ENCODE assay signal across 8 mouse cellular contexts in the genomic region with DNA sequence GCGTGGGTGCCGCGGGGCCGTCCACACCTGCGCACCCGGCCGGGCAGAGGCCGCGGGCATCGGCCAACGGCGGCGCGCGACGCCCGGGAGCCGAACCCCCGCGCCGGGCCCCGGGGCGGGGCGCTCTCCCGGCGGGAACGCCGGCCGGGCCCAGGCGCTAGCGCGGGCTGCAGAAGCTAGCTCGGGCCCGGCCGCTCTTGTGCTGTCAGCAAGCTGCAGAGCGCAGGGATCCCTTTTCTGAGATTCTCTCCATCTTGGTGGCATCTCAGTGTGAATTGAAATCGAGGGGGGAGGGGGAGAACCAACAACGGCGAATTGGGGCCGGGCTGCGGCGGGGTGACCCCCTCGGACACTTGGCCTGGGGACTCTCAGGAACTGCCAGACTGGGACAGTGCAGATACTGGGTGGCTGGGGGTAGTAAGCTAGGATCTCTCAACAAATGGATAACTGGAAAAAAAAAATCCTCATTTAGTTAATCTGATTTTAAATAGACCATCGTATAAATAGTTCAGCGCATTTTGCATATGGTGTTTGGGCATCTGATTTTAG. TPM values are rescaled to one million over a fixed set of nuclear protein-coding genes. Genes with fewer than 3 reads are reported as not detected.
DNase-seq lines count a peak whose midpoint lies in the region; ATAC-seq lines count a peak whose summit lies in the region.

No protein-coding gene starts in this region.

- H3K36me3 ChIP-seq in heart, embryonic 15.5 days = 0 out of 2 replicates have a peak, but pooled peaks cover 14% of the 10 kb centered on the region
- peaks cover 27% of the 10 kb centered on the region for H3K36me3 ChIP-seq in limb, embryonic 10.5 days
- H3K36me3 ChIP-seq in midbrain, embryonic 11.5 days (ENCODE audit: control insufficient read depth, insufficient read depth, low read length) = no peaks in the 10 kb centered on the region

- peak overlapping the region; percentile 99 for H3K27ac ChIP-seq in heart, embryonic 15.5 days
- peak overlapping the region; percentile 96 for H3K27ac ChIP-seq in limb, embryonic 10.5 days
- peak overlapping the region; percentile 87 for H3K27ac ChIP-seq in midbrain, embryonic 11.5 days (ENCODE audit: low read depth, low read length)

- peak overlapping the region; percentile 93 for H3K9ac ChIP-seq in heart, embryonic 15.5 days
- peak overlapping the region; percentile 97 for H3K9ac ChIP-seq in midbrain, embryonic 11.5 days (ENCODE audit: low read length)

- H3K4me1 ChIP-seq in heart, embryonic 15.5 days (replicated peaks) = peaks cover 29% of the 10 kb centered on the region
- peaks cover 13% of the 10 kb centered on the region for H3K4me1 ChIP-seq in limb, embryonic 10.5 days
- peaks cover 17% of the 10 kb centered on the region for H3K4me1 ChIP-seq in midbrain, embryonic 11.5 days (ENCODE audit: control insufficient read depth, insufficient read depth, low read length)

- no peaks in the 10 kb centered on the region for H3K27me3 ChIP-seq in heart, embryonic 15.5 days
- H3K27me3 ChIP-seq in limb, embryonic 10.5 days (ENCODE audit: low read depth, poor library complexity, severe bottlenecking) = no peaks in the 10 kb centered on the region
- no peaks in the 10 kb centered on the region for H3K27me3 ChIP-seq in midbrain, embryonic 11.5 days (ENCODE audit: control insufficient read depth, insufficient read depth, low read length)

- peak; percentile 74 for ATAC-seq in heart, embryonic 15.5 days (replicated peaks; ENCODE audit: insufficient number of reproducible peaks, insufficient read depth, low FRiP score, low read depth)
- peak; percentile 82 for ATAC-seq in midbrain, embryonic 11.5 days (ENCODE audit: low FRiP score)

- 2% methylated on average over 44 of the region's 45 CpGs for WGBS in heart, embryonic 15.5 days
- 2% methylated on average over 45 of the region's 45 CpGs for WGBS in limb, embryonic 10.5 days
- 2% methylated on average over 39 of the region's 45 CpGs for WGBS in midbrain, embryonic 11.5 days

- peak overlapping the region; percentile 87 for H3K4me2 ChIP-seq in heart, embryonic 15.5 days
- H3K4me2 ChIP-seq in midbrain, embryonic 11.5 days = peak overlapping the region; percentile 92

- peak overlapping the region; percentile 91 for H3K4me3 ChIP-seq in heart, embryonic 15.5 days
- H3K4me3 ChIP-seq in limb, embryonic 10.5 days = peak overlapping the region; percentile 87
- peak overlapping the region; percentile 79 for H3K4me3 ChIP-seq in midbrain, embryonic 11.5 days (ENCODE audit: low read depth, low read length)

- H3K9me3 ChIP-seq in heart, embryonic 15.5 days (replicated peaks) = no peaks in the 10 kb centered on the region
- H3K9me3 ChIP-seq in limb, embryonic 10.5 days (replicated peaks) = no peaks in the 10 kb centered on the region
- H3K9me3 ChIP-seq in midbrain, embryonic 11.5 days (ENCODE audit: control insufficient read depth, low read length) = no peaks in the 10 kb centered on the region

- intact Hi-C loops in heart, postnatal 14 days (cut with DNase I) = loop anchor here (5.0 kb wide), 1 partner anchor 39 kb away; a partner anchor contains a TSS

- DNase-seq in heart, adult 11 months = peak; percentile 91
- DNase-seq in heart, postnatal 14 days = no peak
- peak; percentile 48 for DNase-seq in ES-CJ7 (ENCODE audit: low read depth, low spot score)
- peak; percentile 70 for DNase-seq in embryo, embryonic 9.5 days (ENCODE audit: extremely low spot score)
- peak; percentile 77 for DNase-seq in limb, embryonic 10.5 days (ENCODE audit: low spot score)
- DNase-seq in midbrain, embryonic 11.5 days (ENCODE audit: low spot score, missing footprints) = peak; percentile 95
- DNase-seq in testis, postnatal 10 days (ENCODE audit: low spot score) = peak; percentile 70

RNA-seq across cellular contexts. Expression of a gene that starts 1.5 kb away (rescaled TPM):
- total RNA-seq in heart, postnatal 14 days (2021) = 10 to 100 TPM; 41.1 to 42.8 TPM
- 46.4 and 53.0 TPM in 2 replicates for polyA plus RNA-seq in heart, embryonic 15.5 days (2015; fragmentation: Nextera tagmentation; extraction: Ambion mirVana)
- 24.8 and 30.8 TPM in 2 replicates for polyA plus RNA-seq in limb, embryonic 10.5 days (2016; fragmentation: Nextera tagmentation; extraction: Ambion mirVana)
- 35.0 and 38.2 TPM in 2 replicates for polyA plus RNA-seq in midbrain, embryonic 11.5 days (2014; fragmentation: Nextera tagmentation; extraction: Ambion mirVana)

RNA-seq across cellular contexts. Expression of a gene that starts 33.8 kb away (rescaled TPM):
- 10 to 100 TPM; 20.7 to 25.0 TPM for total RNA-seq in heart, postnatal 14 days (2021)
- 17.3 and 18.3 TPM in 2 replicates for polyA plus RNA-seq in heart, embryonic 15.5 days (2015; fragmentation: Nextera tagmentation; extraction: Ambion mirVana)
- 22.0 and 27.1 TPM in 2 replicates for polyA plus RNA-seq in limb, embryonic 10.5 days (2016; fragmentation: Nextera tagmentation; extraction: Ambion mirVana)
- polyA plus RNA-seq in midbrain, embryonic 11.5 days (2014; fragmentation: Nextera tagmentation; extraction: Ambion mirVana) = 44.3 and 49.9 TPM in 2 replicates

RNA-seq across cellular contexts. Expression of a gene that starts 33.8 kb away (rescaled TPM):
- total RNA-seq in heart, postnatal 14 days (2021) = under 1 TPM; 0.29 to 0.66 TPM
- 1.4 and 1.7 TPM in 2 replicates for polyA plus RNA-seq in heart, embryonic 15.5 days (2015; fragmentation: Nextera tagmentation; extraction: Ambion mirVana)
- 1.3 and 2.1 TPM in 2 replicates for polyA plus RNA-seq in limb, embryonic 10.5 days (2016; fragmentation: Nextera tagmentation; extraction: Ambion mirVana)
- 3.8 and 3.9 TPM in 2 replicates for polyA plus RNA-seq in midbrain, embryonic 11.5 days (2014; fragmentation: Nextera tagmentation; extraction: Ambion mirVana)

RNA-seq across cellular contexts. Expression of a gene that starts 38.2 kb away (rescaled TPM):
- 10 to 100 TPM; 69.4 to 74.7 TPM for total RNA-seq in heart, postnatal 14 days (2021)
- 173 and 201 TPM in 2 replicates for polyA plus RNA-seq in heart, embryonic 15.5 days (2015; fragmentation: Nextera tagmentation; extraction: Ambion mirVana)
- polyA plus RNA-seq in limb, embryonic 10.5 days (2016; fragmentation: Nextera tagmentation; extraction: Ambion mirVana) = 322 and 347 TPM in 2 replicates
- 440 and 468 TPM in 2 replicates for polyA plus RNA-seq in midbrain, embryonic 11.5 days (2014; fragmentation: Nextera tagmentation; extraction: Ambion mirVana)

Comparison
In these comparisons a context has a peak if more than half of its experiments do, and no peak if none do; other contexts are left out.
1. DNase-seq: peak in heart, adult 11 months (single experiment), ES-CJ7 (single experiment), embryo, embryonic 9.5 days (single experiment), limb, embryonic 10.5 days (single experiment), midbrain, embryonic 11.5 days (single experiment) and testis, postnatal 10 days (single experiment); none in heart, postnatal 14 days (0 of 2).
2. Peak in every context shown above with its lines, with median percentiles within 50 percentile points of each other: H3K27ac ChIP-seq and H3K4me3 ChIP-seq.